Mouse (Mus musculus) activated CD4-positive, CD25-positive, alpha-beta regulatory T cell, adult 4 months (primary cell): Measurements from ENCODE around the gene Clca4a. TPM values are rescaled to one million over a fixed set of nuclear protein-coding genes. Genes with fewer than 3 reads are reported as not detected.
"Not testable (repeated sequence)": the region's sequence is repeated elsewhere in the genome, so short reads cannot be mapped to it uniquely, and the experiment has no call there.

ENCODE experiments used
- ATAC-seq: one replicate; pipeline ENCODE4 v1.8.0; 2017
- polyA plus RNA-seq, 2 experiments: library from polyadenylated mRNA; unstranded; fragments of 100-300 nt; shearing (Covaris generic); gene quantifications; one replicate each; pipeline ENCODE4 v1.2.1; 2017

The Clca4a gene
- not detected for polyA plus RNA-seq

DNA sequence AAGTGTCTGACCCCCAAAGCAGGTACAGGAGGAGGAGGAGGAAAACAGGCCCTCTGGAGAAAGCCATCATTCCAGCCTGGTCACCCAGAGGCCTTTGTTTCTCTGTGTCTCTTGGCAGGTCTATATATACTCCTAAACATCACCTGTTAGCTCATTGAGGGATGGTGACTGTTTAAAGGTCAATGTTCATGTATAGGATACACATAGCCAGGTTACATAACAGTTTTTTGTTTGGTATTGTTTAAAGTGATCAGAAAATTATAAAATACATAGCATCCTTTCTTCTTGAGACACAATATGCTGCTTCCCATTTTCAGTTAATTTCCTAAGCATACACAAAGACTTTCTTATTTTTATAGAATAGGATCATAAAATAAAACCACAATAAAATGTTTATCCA lies at the start of gene Clca4a:
Gene Clca4a (minus strand): TSS at position 101 of the 400 bp plus-strand sequence.
- no peak for ATAC-seq

DNA sequence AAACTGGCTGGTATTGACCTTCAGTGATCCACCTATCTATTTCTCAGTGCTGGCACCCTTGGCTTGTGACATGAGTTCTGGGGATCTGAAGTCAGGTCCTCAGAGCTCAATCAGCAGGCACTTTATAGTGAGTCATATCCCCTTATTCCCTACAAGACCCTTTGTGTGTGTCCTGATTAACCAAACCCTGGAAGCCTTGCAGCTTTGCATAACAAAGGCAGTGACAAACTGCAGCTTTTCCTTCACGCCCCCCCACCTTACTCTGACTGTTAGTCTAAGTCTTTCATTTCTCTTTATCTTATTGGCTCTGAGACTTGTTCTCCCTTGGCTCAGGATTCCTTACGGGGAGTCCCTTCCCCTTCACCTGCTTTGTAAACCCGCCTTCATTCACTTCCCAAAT lies 43.0 kb upstream of the Clca4a start:
- ATAC-seq: no peak

DNA sequence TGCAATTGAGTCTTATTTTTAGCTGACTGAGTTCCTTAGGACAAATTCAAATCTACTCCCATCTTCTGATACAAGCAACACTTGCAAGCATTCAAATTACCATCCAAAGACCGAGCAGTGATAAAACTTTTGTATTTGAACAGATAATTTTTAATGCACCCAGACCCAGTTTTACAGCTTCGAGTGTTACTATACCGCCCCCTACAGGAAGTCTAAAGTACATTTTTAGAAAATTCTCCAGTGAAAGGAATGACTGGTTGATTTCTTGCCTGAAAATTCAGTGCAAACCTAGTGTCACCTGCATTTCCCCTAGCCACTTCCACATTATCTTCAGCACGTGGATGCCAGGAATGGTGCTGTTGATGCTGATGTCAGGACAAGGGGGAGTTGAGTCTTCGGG lies 29.6 kb upstream of the Clca4a start:
- ATAC-seq: no peak

DNA sequence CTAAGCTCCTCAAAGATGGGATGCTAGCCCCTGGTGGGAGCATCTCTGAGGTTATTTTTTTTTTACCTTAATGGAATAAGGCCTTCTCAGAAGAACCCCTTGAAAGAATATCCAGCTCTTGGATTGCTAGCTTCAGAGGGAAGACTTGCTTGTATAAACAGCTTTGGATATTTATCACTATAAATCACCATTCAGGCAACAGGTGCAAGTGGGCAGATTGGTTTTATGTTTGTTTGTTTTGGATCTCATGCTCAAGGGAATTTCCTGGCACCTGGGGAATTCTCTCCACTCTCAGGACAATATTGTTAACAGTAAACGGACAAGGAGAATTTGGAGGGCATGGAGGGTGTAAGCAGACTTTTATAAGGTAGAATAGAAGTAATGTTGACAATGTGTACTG lies 26.1 kb upstream of the Clca4a start:
- ATAC-seq: no peak

DNA sequence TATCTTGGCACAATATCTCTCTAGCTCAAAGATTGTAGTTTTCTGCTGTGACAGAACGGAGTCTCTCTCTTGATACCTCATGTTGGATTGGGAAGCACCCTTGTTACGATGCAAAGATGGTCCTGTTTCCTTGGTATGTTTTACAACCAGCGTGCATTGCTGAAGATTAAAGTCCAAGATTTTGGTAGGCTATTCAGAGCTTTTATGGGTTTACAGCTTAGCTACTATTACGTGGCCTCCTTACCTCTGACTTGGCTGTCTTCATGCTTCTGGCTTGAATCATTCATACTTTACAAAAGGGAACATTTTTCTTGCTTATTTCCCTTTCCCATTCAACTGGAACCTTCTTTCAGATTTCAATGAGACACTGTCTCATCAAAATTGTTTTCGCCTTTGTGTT lies 18.2 kb upstream of the Clca4a start:
- no peak for ATAC-seq

DNA sequence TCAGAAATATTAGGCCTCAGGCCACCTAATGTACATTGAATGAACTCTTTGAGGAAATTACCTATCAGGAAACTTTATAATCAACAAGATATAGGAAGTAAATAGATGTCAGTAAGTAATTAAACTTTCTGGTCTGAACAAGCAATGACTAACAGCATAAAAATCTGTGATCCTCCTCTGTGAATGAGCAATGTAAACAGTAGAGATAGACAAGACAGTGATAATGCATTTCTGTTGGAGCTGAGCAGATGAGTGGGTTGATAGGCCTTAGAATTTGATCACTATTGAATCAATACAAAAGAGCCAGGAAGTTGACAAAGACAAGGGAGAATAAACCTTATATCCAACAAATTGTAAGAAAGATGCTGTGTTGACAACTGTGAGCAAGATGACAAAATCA lies 17.8 kb upstream of the Clca4a start:
- no peak for ATAC-seq

DNA sequence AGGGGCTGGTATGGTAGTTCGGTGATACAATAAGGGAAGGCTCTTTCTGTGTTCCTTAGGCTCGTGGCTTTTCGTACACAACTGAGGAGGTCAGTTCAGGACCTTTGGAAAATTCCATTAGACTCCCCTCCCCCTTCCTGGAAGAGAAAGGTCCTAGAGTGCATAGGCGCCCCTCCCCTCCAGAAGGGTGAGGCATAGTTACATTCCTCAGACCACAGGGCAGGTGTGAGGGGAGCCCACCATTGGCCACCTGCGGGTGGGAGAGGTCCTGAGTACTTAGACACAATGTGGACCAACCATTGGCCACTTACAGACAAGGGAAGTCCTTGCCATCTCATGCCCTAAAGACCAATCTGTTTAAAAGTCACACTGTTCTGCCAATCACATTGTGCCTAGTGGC lies 11.0 kb upstream of the Clca4a start:
- ATAC-seq: no peak

DNA sequence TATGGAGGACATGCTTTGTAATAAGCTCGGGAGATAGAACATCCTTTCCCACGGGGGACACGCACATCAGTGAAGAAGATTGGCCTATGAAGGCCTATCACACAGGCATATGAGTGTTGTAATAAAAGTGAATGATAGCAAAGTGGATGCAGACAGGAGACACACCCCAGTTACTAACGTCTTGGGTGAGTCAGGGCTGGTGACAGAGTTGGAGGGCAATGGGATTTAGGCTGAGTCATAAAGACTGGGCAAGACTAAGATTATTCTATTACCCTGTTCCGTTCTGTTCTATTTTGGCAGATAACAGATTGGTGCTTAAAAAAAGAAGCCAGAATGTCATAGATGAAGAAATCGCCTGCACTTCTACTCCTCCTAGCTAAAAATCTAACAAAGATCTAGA lies 5.7 kb upstream of the Clca4a start:
- no peak for ATAC-seq

DNA sequence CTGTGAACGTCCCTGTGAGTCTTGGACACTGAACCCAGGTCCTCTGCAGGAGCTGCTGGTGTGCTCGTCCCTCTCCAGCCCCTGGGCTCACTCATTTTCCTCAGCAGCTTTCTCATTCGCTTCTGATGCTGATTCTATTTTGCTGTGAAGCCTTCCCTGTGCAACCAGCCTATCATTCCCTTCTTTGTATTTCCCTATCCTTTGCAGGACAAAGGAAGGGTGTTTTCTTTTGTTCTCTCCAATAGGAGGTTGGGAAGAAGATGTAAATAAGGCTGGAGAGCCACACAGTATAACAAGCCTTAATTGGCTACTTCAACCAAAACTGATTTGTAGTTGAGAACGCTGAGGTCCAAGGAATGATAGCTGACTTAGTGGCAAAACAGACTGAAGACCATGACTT lies 2.8 kb upstream of the Clca4a start:
- ATAC-seq: no peak

DNA sequence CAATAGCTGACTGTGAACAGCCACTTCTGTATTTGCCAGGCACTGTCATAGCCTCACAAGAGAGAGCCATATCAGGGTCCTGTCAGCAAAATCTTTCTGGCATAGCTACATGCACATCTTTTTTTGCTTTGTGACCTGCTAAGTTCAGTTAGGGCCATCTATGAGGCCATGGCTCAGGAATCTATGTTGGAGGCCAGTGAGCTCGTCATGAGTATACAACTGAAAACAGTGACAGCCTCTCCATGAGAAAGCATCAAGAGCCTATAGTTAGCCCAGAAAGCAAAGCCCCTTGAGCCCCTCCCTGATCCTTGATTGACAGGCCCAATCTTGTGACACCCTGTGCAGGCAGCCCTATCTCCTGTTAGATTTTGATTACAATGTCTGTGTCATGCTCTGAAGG lies 1.2 kb upstream of the Clca4a start:
- ATAC-seq: no peak

DNA sequence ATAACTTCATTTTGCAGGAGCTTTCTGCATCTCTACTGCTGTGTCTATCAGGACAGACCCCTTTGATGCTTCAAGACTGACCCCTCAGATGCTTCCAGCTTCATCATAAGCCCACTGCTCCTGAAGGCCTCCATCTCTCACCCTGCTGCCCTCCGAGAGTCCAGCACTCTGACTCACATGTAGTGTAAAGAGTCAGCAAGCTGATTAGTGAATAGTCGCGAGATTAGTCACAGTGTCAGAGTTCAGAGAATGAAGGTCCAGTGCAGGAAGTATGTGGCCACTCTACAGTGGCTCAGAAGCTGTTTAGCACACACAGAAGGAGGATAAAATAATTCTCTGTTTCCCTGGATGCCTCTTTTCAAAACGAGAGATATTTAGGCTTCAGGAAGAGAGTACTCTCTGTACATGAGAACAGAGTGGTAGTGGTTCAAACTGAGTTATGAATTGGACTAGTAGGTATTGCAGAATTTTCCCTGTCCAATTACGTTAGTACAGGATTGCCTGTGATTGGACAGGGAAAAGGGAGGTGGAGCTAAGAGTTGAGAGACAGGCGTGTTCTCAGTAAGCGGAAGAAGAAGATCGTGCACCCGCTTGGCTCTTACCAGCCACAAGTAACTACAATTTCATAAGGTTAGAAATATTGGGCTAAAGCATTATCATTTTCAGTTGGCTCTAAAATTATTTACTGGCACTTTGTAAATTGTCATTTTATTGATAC lies 3.1 kb downstream of the Clca4a start:
- no peak for ATAC-seq

DNA sequence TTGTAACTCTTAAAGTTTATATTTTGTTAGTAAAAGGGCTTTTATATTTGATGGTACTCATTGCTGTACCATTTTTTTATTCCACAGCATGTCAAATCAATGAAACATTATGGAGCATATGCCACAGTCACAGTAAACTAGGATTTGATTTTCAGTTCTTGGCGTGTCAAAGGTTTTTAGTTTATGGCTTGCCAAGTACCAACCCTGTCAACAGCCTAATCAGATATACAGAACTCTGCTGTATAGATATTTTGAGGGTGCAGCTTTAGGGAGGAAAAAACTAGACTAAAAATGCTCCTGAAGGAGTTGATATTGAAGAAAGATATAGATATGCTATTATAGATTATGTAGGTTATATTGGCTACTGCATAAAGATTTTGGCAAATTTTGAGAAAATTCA lies 5.1 kb downstream of the Clca4a start:
- no peak for ATAC-seq

DNA sequence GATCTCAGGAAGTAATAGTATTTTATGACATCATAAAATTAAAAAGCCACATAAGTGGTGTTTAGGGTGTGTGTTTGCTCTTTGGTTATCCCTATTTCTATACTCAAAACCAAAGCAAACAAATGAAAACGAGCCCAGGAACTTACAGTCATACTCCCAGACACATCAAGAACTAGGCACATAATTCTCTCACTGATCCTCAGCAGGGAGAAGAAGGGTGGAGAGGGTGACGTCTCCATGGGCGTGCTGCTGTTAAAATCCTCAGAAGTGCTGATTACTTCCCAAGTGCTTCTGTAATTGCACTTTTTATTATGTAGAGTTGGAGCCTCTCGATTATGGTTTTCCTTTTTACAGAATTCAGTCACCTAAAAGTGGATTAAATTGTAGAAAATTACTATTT lies 8.8 kb downstream of the Clca4a start:
- no peak for ATAC-seq

DNA sequence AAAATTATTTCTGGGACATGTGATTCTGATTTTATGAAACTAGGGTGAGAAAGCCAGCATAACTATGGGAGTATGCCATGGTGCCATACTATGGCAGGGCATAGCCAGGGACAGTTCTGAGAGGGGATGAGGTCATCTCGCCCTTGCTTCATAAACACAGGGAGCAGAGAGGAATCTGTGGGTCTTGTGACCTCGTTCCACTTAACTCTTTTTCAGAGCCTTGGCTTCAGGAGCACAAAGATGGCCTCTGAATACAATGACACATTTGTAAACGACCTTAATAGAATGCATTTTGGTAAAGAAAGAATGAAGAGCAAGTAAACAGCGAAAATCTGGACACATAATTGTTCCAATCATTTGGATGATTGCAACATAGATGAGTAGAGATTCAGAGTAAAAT lies 24.0 kb downstream of the Clca4a start:
- ATAC-seq: no peak

DNA sequence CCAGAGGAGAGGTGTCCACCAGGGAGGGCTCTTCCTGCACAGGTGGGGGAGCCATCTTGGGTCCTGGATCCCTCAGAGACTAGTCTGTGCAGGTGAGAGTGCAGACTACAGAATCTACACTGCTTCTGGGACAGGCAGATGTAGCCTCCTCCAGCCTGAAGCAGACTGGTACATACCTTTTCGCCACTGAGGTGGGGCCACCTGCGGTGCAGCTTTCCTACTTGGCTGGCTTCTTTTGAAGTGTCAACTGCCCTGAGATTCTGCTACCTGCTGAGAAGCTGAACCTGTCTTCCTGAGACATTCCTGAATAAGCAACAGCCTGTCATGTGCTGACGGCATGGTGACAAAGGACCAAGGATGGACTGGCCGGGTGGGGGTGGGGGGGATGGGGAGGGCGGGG lies 27.5 kb downstream of the Clca4a start:
- ATAC-seq: not testable (repeated sequence)

DNA sequence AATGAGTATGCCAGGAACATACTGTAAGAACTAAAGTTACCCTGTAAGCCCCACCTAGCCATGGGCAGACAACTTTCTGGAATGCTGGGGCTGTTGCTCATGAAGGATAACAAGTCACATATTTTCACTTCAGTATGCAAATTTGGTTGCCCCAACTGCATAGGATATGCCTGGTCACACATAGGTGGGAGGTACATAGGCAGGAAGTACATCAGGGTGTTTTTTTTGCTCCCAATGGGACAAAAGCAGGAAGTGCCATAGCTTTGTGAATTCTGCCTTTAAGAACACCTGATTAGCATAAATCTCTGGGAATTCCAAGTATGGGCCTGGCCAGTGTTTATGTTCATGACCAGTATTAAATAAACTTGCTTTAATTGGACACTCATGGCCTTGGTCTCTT lies 41.2 kb downstream of the Clca4a start:
- ATAC-seq: not testable (repeated sequence)

DNA sequence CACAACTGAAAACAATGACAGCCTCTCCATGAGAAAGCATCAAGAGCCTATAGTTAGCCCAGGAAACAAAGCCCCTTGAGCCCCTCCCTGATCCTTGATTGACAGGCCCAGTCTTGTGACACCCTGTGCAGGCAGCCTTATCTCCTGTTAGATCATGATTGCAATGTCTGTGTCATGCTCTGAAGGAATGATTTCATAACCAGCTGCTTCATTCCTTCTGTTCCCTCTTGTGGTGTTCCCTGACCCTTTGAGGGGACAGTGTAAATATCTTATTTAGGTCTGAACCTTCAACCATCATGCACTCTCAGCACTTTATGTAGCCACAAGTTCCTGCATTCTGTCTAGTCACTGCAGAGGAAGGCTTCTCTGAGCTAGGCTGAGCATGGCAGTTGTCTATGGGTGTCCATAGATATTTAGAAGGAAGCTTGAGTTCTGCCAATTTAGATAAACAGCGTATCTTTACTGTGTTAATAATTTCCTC lies 41.8 kb downstream of the Clca4a start:
- no peak for ATAC-seq

DNA sequence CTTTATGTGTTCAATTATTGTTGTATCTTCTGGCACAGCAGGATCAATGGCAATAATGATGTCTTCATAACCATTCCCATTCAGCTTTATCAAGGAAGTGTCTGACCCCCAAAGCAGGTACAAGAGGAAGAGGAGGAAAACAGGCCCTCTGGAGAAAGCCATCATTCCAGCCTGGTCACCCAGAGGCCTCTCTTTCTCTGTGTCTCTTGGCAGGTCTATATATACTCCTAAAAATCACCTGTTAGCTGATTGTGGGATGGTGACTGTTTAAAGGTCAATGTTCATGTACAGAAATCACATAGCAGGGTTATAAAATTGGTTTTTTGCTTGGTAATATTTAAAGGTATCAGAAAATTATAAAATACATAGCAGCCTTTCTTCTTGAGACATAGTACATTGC lies 42.5 kb downstream of the Clca4a start, which contains the start of gene Clca4b:
Gene Clca4b (minus strand): TSS at position 195 of the 400 bp plus-strand sequence.
- ATAC-seq: no peak

DNA sequence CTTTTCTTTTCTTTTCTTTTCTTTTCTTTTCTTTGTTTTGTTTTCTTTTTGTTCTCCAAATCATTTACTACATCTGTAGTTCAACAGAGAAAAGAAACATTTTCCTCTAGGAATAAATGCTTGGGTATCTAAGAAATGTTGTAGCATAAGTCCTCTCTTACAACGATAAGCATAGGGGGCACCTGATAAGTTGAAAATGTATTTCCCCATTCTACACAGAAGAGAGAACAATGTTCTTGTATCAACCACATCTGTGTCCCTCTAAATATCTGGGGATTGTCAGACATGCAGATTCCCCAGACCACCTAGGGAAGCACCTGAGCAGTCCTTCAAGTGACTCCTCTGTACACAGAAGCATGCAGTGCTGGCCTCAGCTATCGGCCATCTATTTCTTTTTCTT lies 60.8 kb downstream of the Clca4a start:
- ATAC-seq: no peak

Other genes starting within 250 kb of the Clca4a start
- under 1 TPM in 1 of 2 experiments, not detected in 1; 0.09 TPM for gene Clca3a1, start 214.1 kb downstream of the Clca4a start, polyA plus RNA-seq
- gene Clca3a2, start 155.6 kb downstream of the Clca4a start, polyA plus RNA-seq: not detected
- gene Clca3b, start 125.7 kb downstream of the Clca4a start, polyA plus RNA-seq: not detected
- gene Clca4b, start 42.5 kb downstream of the Clca4a start, polyA plus RNA-seq: not detected
- gene Clca1, start 57.7 kb upstream of the Clca4a start, polyA plus RNA-seq: not detected
- not detected for gene Clca2, start 124.4 kb upstream of the Clca4a start, polyA plus RNA-seq
- gene Odf2l, start 143.5 kb upstream of the Clca4a start, polyA plus RNA-seq: 1 to 10 TPM; 8.8 to 9.4 TPM